Mouse (Mus musculus) kidney, adult 2 months (tissue): ENCODE measurements around the gene Olfr601. TPM values are rescaled to one million over a fixed set of nuclear protein-coding genes. Genes with fewer than 3 reads are reported as not detected.
"Not testable (repeated sequence)": the region's sequence is repeated elsewhere in the genome, so short reads cannot be mapped to it uniquely, and the experiment has no call there.

ENCODE experiments used
- DNase-seq: peaks from one replicate; pipeline ENCODE4 v3.0.0; 2021
- H3K27ac ChIP-seq: fragments of 200-500 bp; 2 replicates; pipeline ENCODE4 v1.5.1; 2012; ENCODE audit warnings: low read depth, low read length, control low read depth, inconsistent platforms; ENCODE audit not compliant: insufficient read depth
- H3K27me3 ChIP-seq: fragments of 200-500 bp; replicated peaks from 2 replicates; pipeline ENCODE4 v1.6.1; 2012; ENCODE audit warnings: mild to moderate bottlenecking, moderate library complexity, low read length, inconsistent platforms; ENCODE audit not compliant: control insufficient read depth, insufficient read depth
- H3K36me3 ChIP-seq: fragments of 200-500 bp; 2 replicates; pipeline ENCODE4 v1.6.1; 2012; ENCODE audit warnings: mild to moderate bottlenecking, moderate library complexity, low read length, inconsistent platforms; ENCODE audit not compliant: control insufficient read depth, insufficient read depth
- H3K4me1 ChIP-seq: fragments of 200-500 bp; 2 replicates; pipeline ENCODE4 v1.6.1; 2011; ENCODE audit warnings: low read length; ENCODE audit not compliant: control insufficient read depth, insufficient read depth
- H3K4me3 ChIP-seq: fragments of 200-500 bp; 2 replicates; pipeline ENCODE4 v1.5.1; 2011; ENCODE audit warnings: mild to moderate bottlenecking, low read depth, low read length, control low read depth; ENCODE audit not compliant: insufficient read depth
- CTCF ChIP-seq: fragments of 200-500 bp; conservative IDR thresholded peaks from 2 replicates; pipeline ENCODE4 v1.5.1; 2011; ENCODE audit warnings: low read depth, mild to moderate bottlenecking, control low read depth, low read length, moderate library complexity, mixed read lengths; ENCODE audit not compliant: insufficient read depth, insufficient read length
- POLR2A ChIP-seq: fragments of 200-500 bp; IDR thresholded peaks from one replicate; pipeline ENCODE4 v1.6.1; 2011; ENCODE audit warnings: low read depth, low read length, control low read depth
- WGBS: fragments of 180-500 bp; shearing (Covaris S2); methylation state at CpG from one replicate; pipeline ENCODE4 v1.1.7; 2018; 5-methylcytosine and 5-hydroxymethylcytosine counted together
- polyA plus RNA-seq: library from polyadenylated mRNA; depleted of rRNA; stranded (reverse); fragments of >200 nt; gene quantifications from 2 replicates; pipeline ENCODE4 v1.2.3, GENCODE M21; 2012; rRNA removed

Gene Olfr601
- not detected in 2 replicates for polyA plus RNA-seq

DNA sequence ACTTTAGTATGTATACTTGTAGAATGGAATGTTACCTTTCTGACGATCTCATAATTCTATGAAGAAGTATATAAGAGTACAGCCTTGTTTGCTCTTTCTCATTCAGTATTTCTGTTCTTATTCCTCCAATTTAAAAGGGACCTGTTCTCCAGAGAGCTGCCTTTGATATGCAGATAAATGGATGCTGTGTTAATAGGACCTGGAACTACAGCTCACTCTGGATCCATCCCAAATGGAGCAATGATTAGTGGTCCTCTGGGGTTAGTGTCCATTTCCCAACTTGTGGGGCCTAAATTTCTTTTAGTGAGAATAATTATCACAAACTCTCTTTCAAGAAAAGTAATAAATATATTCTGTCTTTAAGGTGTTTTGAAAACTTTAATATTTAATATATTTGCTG is at the start of gene Olfr601:
Olfr601 (minus strand) TSS at position 101 of the 400 bp plus-strand sequence.
- 98% methylated on average over 1 of the region's 1 CpGs for WGBS
- no peak for DNase-seq

DNA sequence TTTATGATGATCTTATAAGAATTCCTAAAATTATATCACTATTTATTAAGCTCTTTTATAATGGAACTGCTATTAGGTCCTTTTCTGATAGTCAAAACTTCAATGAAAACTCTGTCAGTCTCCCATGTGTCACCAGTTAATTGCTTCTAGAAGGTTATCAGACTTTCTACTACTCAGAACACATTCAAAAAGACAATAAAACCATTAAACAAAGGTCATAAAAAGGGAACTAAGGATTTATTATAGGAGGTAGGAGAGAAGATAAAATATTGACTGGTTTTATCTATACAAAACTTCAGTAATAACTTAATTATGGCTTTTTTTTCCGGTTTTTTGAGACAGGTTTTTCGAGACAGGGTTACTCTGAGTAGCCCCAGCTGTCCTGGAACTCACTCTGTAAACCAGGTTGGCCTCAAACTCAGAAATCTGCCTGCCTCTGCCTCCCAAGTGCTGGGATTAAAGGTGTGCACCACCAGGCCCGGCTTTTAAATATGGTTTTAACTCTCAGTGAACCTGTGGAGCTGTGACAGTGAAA is 44.1 kb upstream of the Olfr601 start:
- not testable (repeated sequence) for H3K4me1 ChIP-seq, H3K36me3 ChIP-seq, H3K4me3 ChIP-seq, H3K27ac ChIP-seq, H3K27me3 ChIP-seq, DNase-seq
- WGBS: 69% methylated on average over 3 of the region's 3 CpGs

More for the DNA sequence above, at the start of gene Olfr601:
- H3K27me3 ChIP-seq: no peaks in the 10 kb centered on the region
- TF ChIP-seq POLR2A (no peak), CTCF (no peak)
- H3K36me3 ChIP-seq: no peaks in the 10 kb centered on the region
- H3K4me1 ChIP-seq: no peaks in the 10 kb centered on the region
- H3K4me3 ChIP-seq: no peak within 1 kb of the TSS
- no peak within 1 kb of the TSS for H3K27ac ChIP-seq

DNA sequence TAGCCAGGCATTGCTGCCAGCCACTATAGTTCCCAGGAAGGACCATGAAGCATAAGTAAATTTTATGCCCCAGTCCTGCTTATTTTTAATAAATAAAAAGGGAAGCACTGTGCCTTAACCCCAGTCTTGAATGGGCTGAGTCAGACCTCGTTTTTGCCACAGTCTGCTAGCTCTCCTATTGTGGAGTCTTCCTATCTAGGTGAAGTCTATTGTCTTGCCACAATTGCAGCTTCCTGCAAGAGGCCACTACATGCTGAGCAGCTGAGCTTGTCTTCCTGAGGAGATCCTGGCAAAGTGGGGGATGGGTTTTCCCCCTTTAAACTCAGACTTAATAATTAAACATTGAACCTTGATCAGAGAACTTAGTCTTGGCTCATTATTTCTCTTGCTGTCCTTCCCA is 36.5 kb upstream of the Olfr601 start:
- no peak for DNase-seq
- Histone ChIP-seq H3K4me1 (no peaks in the 10 kb centered on the region), H3K36me3 (no peaks in the 10 kb centered on the region), H3K27ac (no peak overlapping the region), H3K27me3 (no peaks in the 10 kb centered on the region), H3K4me3 (no peak overlapping the region)
- TF ChIP-seq POLR2A (no peak), CTCF (no peak)
- 5% methylated on average over 1 of the region's 1 CpGs for WGBS

DNA sequence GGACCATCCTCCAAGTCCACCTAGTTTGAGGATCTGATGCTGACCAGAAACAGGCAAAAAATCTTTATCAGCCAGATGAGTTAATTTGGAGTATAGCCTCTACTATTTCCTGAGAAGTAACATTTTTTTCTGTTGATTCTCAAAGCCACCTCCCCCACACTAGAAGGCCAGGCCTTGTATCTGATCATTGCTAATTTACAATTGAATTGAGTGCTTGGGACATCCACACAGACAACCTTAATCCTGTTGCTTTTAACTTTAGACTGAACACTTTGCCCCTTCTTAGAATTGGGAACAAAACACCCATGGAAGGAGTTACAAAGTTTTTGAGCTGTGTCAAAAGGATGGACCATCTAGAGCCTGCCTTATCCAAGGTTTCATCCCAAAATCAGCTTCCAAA is 35.3 kb upstream of the Olfr601 start:
- H3K4me3 ChIP-seq: no peak overlapping the region
- DNase-seq: no peak
- TF ChIP-seq CTCF (no peak), POLR2A (no peak)
- no peaks in the 10 kb centered on the region for H3K36me3 ChIP-seq
- H3K27ac ChIP-seq: no peak overlapping the region
- no peaks in the 10 kb centered on the region for H3K27me3 ChIP-seq
- H3K4me1 ChIP-seq: no peaks in the 10 kb centered on the region

DNA sequence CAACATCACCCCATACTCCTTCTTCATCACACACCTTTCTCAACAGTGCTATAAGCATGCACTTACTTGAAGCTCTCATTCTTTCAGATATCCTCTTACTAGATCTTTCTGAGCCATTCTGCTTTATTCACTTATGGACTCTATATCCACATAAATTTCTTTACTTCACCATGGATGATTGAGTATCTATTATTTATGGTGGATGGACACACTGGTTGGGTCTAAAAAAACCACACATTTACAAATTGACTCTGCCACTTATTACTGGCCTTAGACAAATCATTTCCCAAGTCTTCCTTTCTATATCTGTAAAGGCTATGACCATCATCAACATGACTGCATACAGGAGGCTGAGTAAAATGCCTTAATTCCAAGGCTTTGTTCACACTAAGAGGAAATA is 23.6 kb upstream of the Olfr601 start, which contains the start of gene Olfr603:
Olfr603 (minus strand) TSS at position 101 of the 400 bp plus-strand sequence.
- no peaks in the 10 kb centered on the region for H3K4me1 ChIP-seq
- TF ChIP-seq CTCF: no peak
- TF ChIP-seq POLR2A: no peak
- no peak within 1 kb of the TSS for H3K27ac ChIP-seq
- no peak within 1 kb of the TSS for H3K4me3 ChIP-seq
- DNase-seq: no peak
- no peaks in the 10 kb centered on the region for H3K36me3 ChIP-seq
- H3K27me3 ChIP-seq: no peaks in the 10 kb centered on the region

DNA sequence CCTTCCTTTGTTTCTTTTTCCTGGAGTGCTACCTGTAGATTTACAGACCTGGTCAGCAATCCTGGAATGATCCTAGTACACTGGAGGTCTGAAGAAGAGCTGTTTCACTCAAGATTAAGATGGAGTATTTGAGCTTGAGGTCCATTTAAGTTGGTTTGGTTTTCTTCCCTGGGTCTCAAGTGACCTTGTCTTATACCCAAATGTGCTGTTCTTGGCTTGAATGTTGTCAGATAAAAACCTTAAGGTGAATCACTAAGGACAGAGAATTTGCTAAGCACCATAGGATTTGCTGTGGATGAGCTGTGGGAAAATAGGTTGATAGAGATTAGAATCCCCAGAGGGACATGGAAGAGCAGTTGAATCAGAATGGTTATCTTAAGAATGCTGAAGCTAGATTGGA is 12.9 kb downstream of the Olfr601 start, which contains the start of gene Olfr600:
Olfr600 (minus strand) TSS at position 101 of the 400 bp plus-strand sequence.
- H3K4me1 ChIP-seq: no peaks in the 10 kb centered on the region
- H3K4me3 ChIP-seq: no peak within 1 kb of the TSS
- no peak within 1 kb of the TSS for H3K27ac ChIP-seq
- DNase-seq: no peak
- H3K27me3 ChIP-seq: no peaks in the 10 kb centered on the region
- no peaks in the 10 kb centered on the region for H3K36me3 ChIP-seq
- no peak for TF ChIP-seq POLR2A
- TF ChIP-seq CTCF: no peak

DNA sequence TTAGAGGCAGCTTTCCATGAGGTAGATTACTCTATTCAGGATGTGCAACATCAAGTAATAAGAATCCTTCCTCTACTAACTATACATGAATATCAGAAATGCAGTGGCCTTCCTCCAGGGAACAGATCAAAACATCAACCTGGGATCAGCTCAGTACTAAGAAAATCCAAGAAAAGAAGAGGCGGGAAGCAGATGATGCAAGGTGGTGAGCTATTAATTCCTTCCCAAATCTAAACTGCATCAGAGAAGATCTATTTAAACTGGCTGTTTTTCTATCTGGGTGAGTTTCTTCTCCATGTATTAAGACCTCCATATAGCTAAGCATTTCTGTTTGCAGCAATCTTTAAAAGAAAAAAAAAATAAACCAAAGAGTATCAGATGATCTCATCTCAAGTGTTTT is 26.8 kb downstream of the Olfr601 start, which contains the start of gene Olfr599:
Olfr599 (plus strand) TSS at position 301 of the 400 bp plus-strand sequence.
- no peak for DNase-seq
- no peak within 1 kb of the TSS for H3K27ac ChIP-seq
- 83% methylated on average over 1 of the region's 1 CpGs for WGBS
- H3K4me1 ChIP-seq: no peaks in the 10 kb centered on the region
- no peak within 1 kb of the TSS for H3K4me3 ChIP-seq
- TF ChIP-seq POLR2A (no peak), CTCF (no peak)
- no peaks in the 10 kb centered on the region for H3K36me3 ChIP-seq
- H3K27me3 ChIP-seq: no peaks in the 10 kb centered on the region

DNA sequence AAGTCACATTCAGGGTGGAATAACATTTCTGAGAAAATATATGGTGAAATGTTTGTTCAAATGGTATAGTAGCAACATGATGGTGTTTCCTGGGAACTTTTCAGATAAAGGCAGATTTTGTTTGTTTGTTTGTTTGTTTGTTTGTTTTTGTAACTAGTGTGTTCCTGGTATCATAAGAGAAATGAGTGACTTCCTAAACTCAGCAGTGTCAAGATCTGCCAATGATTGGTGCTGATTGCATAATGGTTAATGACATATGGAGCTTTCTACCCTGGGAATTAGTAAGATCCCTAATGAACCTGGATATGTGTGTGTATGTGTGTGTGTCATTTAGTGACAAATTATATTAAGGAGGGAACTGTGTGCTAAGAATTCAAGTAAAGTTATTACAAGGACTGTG is 39.2 kb downstream of the Olfr601 start, which contains the start of gene Olfr598:
Olfr598 (plus strand) TSS at position 301 of the 400 bp plus-strand sequence.
- no peak within 1 kb of the TSS for H3K27ac ChIP-seq
- no peak within 1 kb of the TSS for H3K4me3 ChIP-seq
- no peaks in the 10 kb centered on the region for H3K36me3 ChIP-seq
- no peak for DNase-seq
- H3K4me1 ChIP-seq: no peaks in the 10 kb centered on the region
- TF ChIP-seq POLR2A (no peak), CTCF (no peak)
- no peaks in the 10 kb centered on the region for H3K27me3 ChIP-seq

DNA sequence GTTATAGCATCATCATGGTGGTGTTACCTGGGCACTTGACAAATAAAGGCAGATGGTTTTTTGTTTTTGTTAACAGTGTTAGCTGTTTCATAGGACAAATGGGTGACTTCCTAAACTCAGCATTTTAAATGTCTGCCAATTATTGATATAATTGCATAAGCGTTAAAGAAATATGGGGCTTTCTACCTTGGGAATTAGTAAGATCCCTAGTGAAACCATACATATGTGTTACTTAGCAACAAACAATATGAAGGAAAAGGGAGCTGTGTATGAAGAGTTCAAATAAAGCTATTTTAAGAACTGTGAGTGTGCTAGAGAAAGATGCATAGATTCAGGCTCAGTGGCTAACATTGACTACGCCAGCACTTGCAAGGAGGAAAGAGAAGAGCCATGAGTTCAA is 46.4 kb downstream of the Olfr601 start, which contains the start of gene Olfr597:
Olfr597 (plus strand) TSS at position 301 of the 400 bp plus-strand sequence.
- WGBS: 90% methylated on average over 2 of the region's 2 CpGs
- DNase-seq: not testable (repeated sequence)

More for the DNA sequence above, 46.4 kb downstream of the Olfr601 start, which contains the start of gene Olfr597:
- H3K4me1 ChIP-seq, H3K27ac ChIP-seq, H3K36me3 ChIP-seq, H3K4me3 ChIP-seq, H3K27me3 ChIP-seq: not testable (repeated sequence)
